Mouse (Mus musculus) thymus, adult 2 months (tissue): ENCODE data around the gene Serpina1b.
"Not testable (repeated sequence)": the region's sequence is repeated elsewhere in the genome, so short reads cannot be mapped to it uniquely, and the experiment has no call there.

Experiments
- CTCF ChIP-seq: fragments of 200-500 bp; IDR thresholded peaks from 2 replicates; pipeline ENCODE4 v1.5.1; 2012; ENCODE audit warnings: mild to moderate bottlenecking, control low read depth, low read length, moderate library complexity, borderline replicate concordance; ENCODE audit not compliant: control insufficient read depth, poor library complexity, insufficient read depth; ENCODE audit errors: extremely low read depth
- POLR2A ChIP-seq: fragments of 200-500 bp; IDR thresholded peaks from 2 replicates; pipeline ENCODE4 v1.6.1; 2012; ENCODE audit warnings: mild to moderate bottlenecking, low read length, control low read depth, moderate library complexity; ENCODE audit not compliant: control insufficient read depth, poor library complexity, insufficient read depth; ENCODE audit errors: extremely low read depth

GRCm38 (mm10) chr12:103770597-103770996, 59.6 kb downstream of the Serpina1b start:
- TF ChIP-seq POLR2A, CTCF: not testable (repeated sequence)
